Mouse (Mus musculus): ENCODE measurements around the gene Lpin2. TPM values are rescaled to one million over a fixed set of nuclear protein-coding genes. Genes with fewer than 3 reads are reported as not detected.

Lpin2 gene
- total and polyA plus RNA-seq, 3 experiments = 22.4 to 32.1 TPM; not detected in 1

GRCm38 (mm10) chr17:71259727-71260126 lies 77.4 kb downstream of the Lpin2 start:
- TF ChIP-seq POLR2AphosphoS2 (IDR thresholded peaks at IDR 0.05; ENCODE audit: low read length) (no peak), KAT2A (conservative IDR thresholded peaks at IDR 0.05; ENCODE audit: low read depth, low read length) (no peak), ZMIZ1 (IDR thresholded peaks at IDR 0.05; ENCODE audit: low read depth, low read length) (no peak), POLR2AphosphoS5 (IDR thresholded peaks at IDR 0.05; ENCODE audit: borderline replicate concordance, low read depth, low read length) (no peak), RCOR1 (IDR thresholded peaks at IDR 0.05; ENCODE audit: low read depth, low read length) (no peak), TAL1 (IDR thresholded peaks at IDR 0.05; ENCODE audit: low read length) (no peak)
- H3K36me3 ChIP-seq (ENCODE audit: control insufficient read depth in 1 of 2, insufficient read depth in 2 of 2, low read length in 2 of 2) = peaks cover 0 to 44% of the 10 kb centered on the region in 2 experiments; a peak in 3 of 4 replicates

GRCm38 (mm10) chr17:71260658-71261057 lies 78.3 kb downstream of the Lpin2 start:
- no peak for DNase-seq (ENCODE audit: low read depth, low spot score)
- peaks cover 30 to 56% of the 10 kb centered on the region in 2 experiments for H3K4me1 ChIP-seq (ENCODE audit: control insufficient read depth in 1 of 2, insufficient read depth in 2 of 2, low read length in 2 of 2)

More at GRCm38 (mm10) chr17:71259727-71260126, 77.4 kb downstream of the Lpin2 start:
- no peaks in the 10 kb centered on the region for H3K27me3 ChIP-seq (ENCODE audit: control insufficient read depth in 1 of 2, insufficient read depth in 2 of 2, low read length in 2 of 2)
- H3K4me3 ChIP-seq (ENCODE audit: control insufficient read depth in 1 of 2, insufficient read depth in 1 of 2, low read depth in 2 of 2, low read length in 2 of 2) = no peak overlapping the region
- peak; percentile 65 for DNase-seq (ENCODE audit: low read depth, low spot score)
- H3K9ac ChIP-seq (ENCODE audit: control insufficient read depth, low read depth, low read length, poor library complexity, severe bottlenecking) = no peak overlapping the region
- H3K9me3 ChIP-seq (replicated peaks; ENCODE audit: insufficient read depth, low read length) = no peaks in the 10 kb centered on the region
- H3K4me1 ChIP-seq (ENCODE audit: control insufficient read depth in 1 of 2, insufficient read depth in 2 of 2, low read length in 2 of 2) = peaks cover 30 to 51% of the 10 kb centered on the region in 2 experiments
- peaks cover 16% of the 10 kb centered on the region; the same call in 1 of the 2 replicates for H3K79me2 ChIP-seq (ENCODE audit: control insufficient read depth, insufficient read depth, low read length, poor library complexity)
- no peak overlapping the region for H3K27ac ChIP-seq (ENCODE audit: control insufficient read depth, low read depth, low read length)

DNA sequence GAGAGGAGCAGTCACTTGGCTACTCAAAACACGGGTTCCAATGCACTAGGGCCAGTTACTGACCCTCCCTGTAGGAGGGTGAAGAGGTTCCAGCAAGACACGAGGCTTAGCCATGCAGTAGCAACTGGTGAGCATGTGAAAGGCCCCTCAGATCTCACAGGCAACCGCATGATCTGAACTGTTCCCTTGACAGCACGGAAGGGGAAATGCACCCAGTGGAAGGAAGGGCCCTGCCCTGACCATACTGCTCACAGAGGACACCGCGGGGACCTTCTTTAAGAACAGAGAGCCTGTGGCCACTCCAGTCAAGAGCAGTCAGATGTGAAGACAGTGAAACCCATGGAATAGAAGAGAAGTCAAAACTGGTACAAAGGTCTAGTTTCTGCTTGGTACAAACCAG lies 80.8 kb downstream of the Lpin2 start:
- Histone ChIP-seq H3K4me3 (ENCODE audit: control insufficient read depth in 1 of 2, insufficient read depth in 1 of 2, low read depth in 2 of 2, low read length in 2 of 2) (no peak overlapping the region), H3K36me3 (ENCODE audit: control insufficient read depth in 1 of 2, insufficient read depth in 2 of 2, low read length in 2 of 2) (peaks cover 0 to 43% of the 10 kb centered on the region in 2 experiments; a peak in 3 of 4 replicates), H3K27me3 (ENCODE audit: control insufficient read depth in 1 of 2, insufficient read depth in 2 of 2, low read length in 2 of 2) (no peaks in the 10 kb centered on the region), H3K27ac (ENCODE audit: control insufficient read depth, low read depth, low read length) (peak overlapping the region; percentile 95), H3K4me1 (ENCODE audit: control insufficient read depth in 1 of 2, insufficient read depth in 2 of 2, low read length in 2 of 2) (peaks cover 30 to 53% of the 10 kb centered on the region in 2 experiments), H3K79me2 (ENCODE audit: control insufficient read depth, insufficient read depth, low read length, poor library complexity) (peaks cover 23% of the 10 kb centered on the region; the same call in 1 of the 2 replicates), H3K9me3 (replicated peaks; ENCODE audit: insufficient read depth, low read length) (no peaks in the 10 kb centered on the region), H3K9ac (ENCODE audit: control insufficient read depth, low read depth, low read length, poor library complexity, severe bottlenecking) (peak overlapping the region; percentile 2; the same call in 1 of the 2 replicates)
- no peak for DNase-seq (ENCODE audit: low read depth, low spot score)
- TF ChIP-seq TBP (IDR thresholded peaks at IDR 0.05; ENCODE audit: low read depth, low read length) (no peak), ZNF384 (IDR thresholded peaks at IDR 0.05; ENCODE audit: low read depth, low read length) (no peak), RCOR1 (IDR thresholded peaks at IDR 0.05; ENCODE audit: low read depth, low read length) (no peak), ELF1 (IDR thresholded peaks at IDR 0.05; ENCODE audit: low read depth, low read length) (no peak), POLR2AphosphoS2 (IDR thresholded peaks at IDR 0.05; ENCODE audit: low read length) (no peak), ZKSCAN1 (IDR thresholded peaks at IDR 0.05; ENCODE audit: low read depth, low read length) (no peak), HCFC1 (IDR thresholded peaks at IDR 0.05; ENCODE audit: low read depth, low read length) (no peak), MAX (IDR thresholded peaks at IDR 0.05; ENCODE audit: low read length) (no peak), SMC3 (IDR thresholded peaks at IDR 0.05; ENCODE audit: low read depth, low read length) (no peak)

More at GRCm38 (mm10) chr17:71260658-71261057, 78.3 kb downstream of the Lpin2 start:
- TF ChIP-seq MYB (IDR thresholded peaks at IDR 0.05; ENCODE audit: low read depth, low read length) (no peak), MAFK (IDR thresholded peaks at IDR 0.05; ENCODE audit: borderline replicate concordance, low read depth, low read length) (no peak), MAX (IDR thresholded peaks at IDR 0.05; ENCODE audit: low read length) (no peak), TAL1 (IDR thresholded peaks at IDR 0.05; ENCODE audit: low read length) (no peak), MYC (IDR thresholded peaks at IDR 0.05; ENCODE audit: low read depth, low read length) (no peak), RAD21 (IDR thresholded peaks at IDR 0.05; ENCODE audit: low read depth, low read length) (no peak), ZKSCAN1 (IDR thresholded peaks at IDR 0.05; ENCODE audit: low read depth, low read length) (no peak), UBTF (IDR thresholded peaks at IDR 0.05; ENCODE audit: borderline replicate concordance, insufficient read depth, low read depth, low read length) (no peak)
- Histone ChIP-seq H3K9ac (ENCODE audit: control insufficient read depth, low read depth, low read length, poor library complexity, severe bottlenecking) (no peak overlapping the region), H3K36me3 (ENCODE audit: control insufficient read depth in 1 of 2, insufficient read depth in 2 of 2, low read length in 2 of 2) (peaks cover 0 to 49% of the 10 kb centered on the region in 2 experiments; a peak in 3 of 4 replicates), H3K27ac (ENCODE audit: control insufficient read depth, low read depth, low read length) (peak overlapping the region; percentile 2; the same call in 1 of the 2 replicates), H3K27me3 (ENCODE audit: control insufficient read depth in 1 of 2, insufficient read depth in 2 of 2, low read length in 2 of 2) (no peaks in the 10 kb centered on the region), H3K79me2 (ENCODE audit: control insufficient read depth, insufficient read depth, low read length, poor library complexity) (peaks cover 16% of the 10 kb centered on the region; the same call in 1 of the 2 replicates), H3K9me3 (replicated peaks; ENCODE audit: insufficient read depth, low read length) (no peaks in the 10 kb centered on the region), H3K4me3 (ENCODE audit: control insufficient read depth in 1 of 2, insufficient read depth in 1 of 2, low read depth in 2 of 2, low read length in 2 of 2) (no peak overlapping the region)
